Mouse (Mus musculus): ENCODE data around the gene Tvp23b. TPM values are rescaled to one million over a fixed set of nuclear protein-coding genes. Genes with fewer than 3 reads are reported as not detected.

The Tvp23b gene
- polyA plus RNA-seq, 1 experiment from 2014 or later, result 82.0 TPM

GRCm38 (mm10) chr11:62957626-62958180, 78.4 kb downstream of the Tvp23b start:
- H3K4me1 ChIP-seq (ENCODE audit: control insufficient read depth, insufficient read depth, low read length), result no peaks in the 10 kb centered on the region
- H3K4me2 ChIP-seq (ENCODE audit: low read depth, low read length), result no peak overlapping the region
- 81% methylated on average over 8 of the region's 8 CpGs for WGBS
- no peaks in the 10 kb centered on the region for H3K27me3 ChIP-seq (replicated peaks; ENCODE audit: control insufficient read depth, insufficient read depth, low read length)
- no peak overlapping the region for H3K9ac ChIP-seq (ENCODE audit: low read depth, low read length)
- no peaks in the 10 kb centered on the region for H3K36me3 ChIP-seq (ENCODE audit: control insufficient read depth, insufficient read depth, low read length)
- DNase-seq (ENCODE audit: low spot score) (no peak), ATAC-seq (ENCODE audit: low read depth) (no peak)
- H3K9me3 ChIP-seq (ENCODE audit: control insufficient read depth, low read length), result peaks cover 10% of the 10 kb centered on the region; the same call in 1 of the 2 replicates
- H3K4me3 ChIP-seq (ENCODE audit: low read depth, low read length), result no peak overlapping the region
- no peak overlapping the region for H3K27ac ChIP-seq (replicated peaks; ENCODE audit: low read depth, low read length)

GRCm38 (mm10) chr11:62963292-62963691, 84.0 kb downstream of the Tvp23b start:
- Histone ChIP-seq H3K9me3 (ENCODE audit: control insufficient read depth, low read length) (no peaks in the 10 kb centered on the region), H3K36me3 (ENCODE audit: control insufficient read depth, insufficient read depth, low read length) (no peaks in the 10 kb centered on the region), H3K9ac (ENCODE audit: low read depth, low read length) (no peak overlapping the region), H3K4me3 (ENCODE audit: low read depth, low read length) (no peak overlapping the region), H3K4me2 (ENCODE audit: low read depth, low read length) (no peak overlapping the region), H3K27ac (replicated peaks; ENCODE audit: low read depth, low read length) (no peak overlapping the region), H3K27me3 (replicated peaks; ENCODE audit: control insufficient read depth, insufficient read depth, low read length) (no peaks in the 10 kb centered on the region), H3K4me1 (ENCODE audit: control insufficient read depth, insufficient read depth, low read length) (peaks cover 14% of the 10 kb centered on the region)
- DNase-seq (ENCODE audit: low spot score) (peak; percentile 33), ATAC-seq (ENCODE audit: low read depth) (no peak)
- WGBS, result 63% methylated on average over 4 of the region's 4 CpGs

- Histone ChIP-seq H3K9ac (ENCODE audit: low read depth, low read length) (peak overlapping the region; percentile 58), H3K9me3 (ENCODE audit: control insufficient read depth, low read length) (no peaks in the 10 kb centered on the region), H3K4me3 (ENCODE audit: low read depth, low read length) (no peak overlapping the region), H3K27ac (replicated peaks; ENCODE audit: low read depth, low read length) (peak overlapping the region; percentile 98), H3K36me3 (ENCODE audit: control insufficient read depth, insufficient read depth, low read length) (no peaks in the 10 kb centered on the region), H3K4me1 (ENCODE audit: control insufficient read depth, insufficient read depth, low read length) (peaks cover 14% of the 10 kb centered on the region), H3K27me3 (replicated peaks; ENCODE audit: control insufficient read depth, insufficient read depth, low read length) (no peaks in the 10 kb centered on the region), H3K4me2 (ENCODE audit: low read depth, low read length) (peak overlapping the region; percentile 45)
- WGBS, result 27% methylated on average over 3 of the region's 3 CpGs
- ATAC-seq (ENCODE audit: low read depth), result no peak
- DNase-seq (ENCODE audit: low spot score), result no peak
Observed at GRCm38 (mm10) chr11:62966424-62966764, 87.1 kb downstream of the Tvp23b start.

Other genes starting within 250 kb of the Tvp23b start
- gene Lrrc75a, start 230.9 kb upstream of the Tvp23b start, polyA plus RNA-seq (2014; fragmentation: Nextera tagmentation; extraction: Ambion mirVana), result 16.6 and 17.2 TPM in 2 replicates
- 48.4 and 54.3 TPM in 2 replicates for gene Mmgt2, start 230.8 kb upstream of the Tvp23b start, polyA plus RNA-seq (2014; fragmentation: Nextera tagmentation; extraction: Ambion mirVana)
- 7.7 and 7.8 TPM in 2 replicates for gene Zfp287, start 147.6 kb upstream of the Tvp23b start, polyA plus RNA-seq (2014; fragmentation: Nextera tagmentation; extraction: Ambion mirVana)
- not detected in 2 replicates for gene Gm10428, start 126.4 kb upstream of the Tvp23b start, polyA plus RNA-seq (2014; fragmentation: Nextera tagmentation; extraction: Ambion mirVana)
- gene Zfp286, start 90.0 kb upstream of the Tvp23b start, polyA plus RNA-seq (2014; fragmentation: Nextera tagmentation; extraction: Ambion mirVana), result 17.8 and 26.7 TPM in 2 replicates
- gene Trim16, start 59.2 kb upstream of the Tvp23b start, polyA plus RNA-seq (2014; fragmentation: Nextera tagmentation; extraction: Ambion mirVana), result 14.3 and 16.5 TPM in 2 replicates
- gene Fbxw10, start 32.4 kb upstream of the Tvp23b start, polyA plus RNA-seq (2014; fragmentation: Nextera tagmentation; extraction: Ambion mirVana), result 0.60 and 0.62 TPM in 2 replicates
- 0.58 TPM in 1 of 2 replicates, not detected in the other for gene Cdrt4, start 71.7 kb downstream of the Tvp23b start, polyA plus RNA-seq (2014; fragmentation: Nextera tagmentation; extraction: Ambion mirVana)
- gene Tekt3, start 182.2 kb downstream of the Tvp23b start, polyA plus RNA-seq (2014; fragmentation: Nextera tagmentation; extraction: Ambion mirVana), result 0.10 TPM in 1 of 2 replicates, not detected in the other
- 271 and 297 TPM in 2 replicates for gene Pmp22, start 249.5 kb downstream of the Tvp23b start, polyA plus RNA-seq (2014; fragmentation: Nextera tagmentation; extraction: Ambion mirVana)